Mouse (Mus musculus): Measurements from ENCODE around the gene Krtap8-1.

Gene Krtap8-1

DNA sequence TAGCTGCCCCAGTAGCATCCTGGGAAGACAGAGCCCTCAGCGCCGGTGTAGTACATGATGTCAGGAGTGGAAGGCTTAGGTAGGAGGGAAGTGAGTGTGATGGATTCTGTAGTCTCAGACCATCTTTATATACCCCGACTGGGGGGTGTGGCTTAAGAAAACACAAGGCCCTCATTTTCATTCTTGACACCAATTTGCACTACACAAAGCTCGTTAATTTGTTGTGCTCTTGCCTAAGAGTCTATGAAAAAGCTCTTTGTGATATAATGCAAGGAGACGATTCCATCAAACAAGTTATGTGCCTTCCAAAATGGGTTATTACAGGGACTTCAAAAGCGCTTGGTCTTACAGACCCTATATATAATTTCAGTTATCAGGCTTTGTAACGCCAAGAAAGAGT is at the start of gene Krtap8-1:
Gene Krtap8-1, minus strand, starts transcription at position 101 of the 400 bp plus-strand sequence.
- no peak for ATAC-seq (ENCODE audit: insufficient number of reproducible peaks, low FRiP score, low TSS enrichment)

DNA sequence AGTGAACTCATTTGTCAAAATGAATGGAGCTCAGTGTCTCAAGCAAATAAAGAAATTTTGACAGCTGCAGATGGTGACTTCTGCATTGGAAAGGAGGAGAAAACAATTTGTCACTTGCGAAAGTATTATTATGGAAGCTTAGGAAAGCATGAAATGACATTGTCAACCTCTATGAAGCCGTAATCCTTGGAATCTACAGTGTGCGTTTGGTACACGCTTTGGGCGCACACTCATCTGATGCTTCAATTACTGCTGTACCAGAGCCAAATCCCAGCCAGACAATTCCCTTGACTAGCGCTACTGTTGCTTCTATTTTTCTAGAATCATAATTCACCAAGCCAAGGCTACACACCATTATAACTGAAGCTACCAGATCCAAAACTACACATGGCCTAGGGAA is 49.6 kb upstream of the Krtap8-1 start:
- ATAC-seq (ENCODE audit: insufficient number of reproducible peaks, low FRiP score, low TSS enrichment): no peak

DNA sequence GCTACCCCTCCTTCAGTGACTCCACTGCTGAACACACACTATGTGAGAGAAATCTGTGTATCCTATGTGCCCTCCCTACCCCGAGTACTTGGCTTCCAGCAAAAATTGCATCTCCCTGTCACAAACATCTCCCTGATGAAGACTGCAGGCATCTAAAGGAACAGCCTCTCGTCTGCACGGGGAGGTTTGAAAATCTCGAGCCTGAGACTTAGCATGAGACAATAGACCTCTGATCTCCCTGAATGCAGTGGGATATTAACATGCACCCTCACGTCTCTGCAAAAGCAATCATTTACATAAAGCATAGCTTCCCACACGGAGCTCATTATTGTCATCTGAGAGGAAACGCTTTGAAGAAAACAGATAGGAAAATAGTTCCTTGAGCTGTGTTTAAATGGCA is 42.8 kb upstream of the Krtap8-1 start:
- no peak for ATAC-seq (ENCODE audit: insufficient number of reproducible peaks, low FRiP score, low TSS enrichment)

DNA sequence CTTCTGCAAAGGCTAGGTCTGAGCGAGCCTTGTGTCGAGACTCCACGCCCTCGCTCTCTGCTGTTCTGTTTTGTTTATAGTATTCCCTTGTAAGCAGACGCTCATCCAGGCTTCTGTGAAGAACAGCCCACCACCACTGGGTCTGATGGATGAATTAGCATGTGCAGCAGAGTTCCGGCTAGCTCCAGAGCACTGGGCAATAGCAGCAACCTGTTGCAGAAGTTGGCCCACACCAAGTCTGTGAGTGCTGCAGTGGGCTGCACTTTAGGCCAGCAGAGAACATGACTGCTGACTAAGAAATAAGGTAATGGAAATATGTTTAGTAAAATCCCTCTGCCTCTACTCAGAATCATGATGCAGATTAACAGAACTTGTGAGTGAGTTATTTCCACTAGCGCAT is 42.1 kb upstream of the Krtap8-1 start:
- ATAC-seq (ENCODE audit: insufficient number of reproducible peaks, low FRiP score, low TSS enrichment): no peak

DNA sequence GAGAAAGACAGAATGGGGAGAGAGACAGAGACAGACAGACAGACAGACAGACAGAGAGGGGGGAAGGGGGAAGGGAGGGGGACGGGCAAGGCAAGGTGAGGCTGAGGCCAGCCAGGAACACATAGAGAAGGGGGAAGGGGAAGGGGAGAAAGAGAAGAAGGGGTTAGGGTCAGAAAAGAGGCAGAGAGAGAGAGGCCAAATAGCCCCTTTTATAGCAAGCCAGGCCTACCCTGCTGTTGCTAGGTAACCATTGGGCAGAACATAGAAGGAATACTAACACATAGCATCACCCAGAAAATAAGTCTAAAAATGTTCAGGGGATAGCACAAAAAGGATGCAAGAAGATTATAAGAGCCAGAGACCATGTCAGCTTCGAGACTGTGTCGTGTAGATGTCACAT is 40.6 kb upstream of the Krtap8-1 start:
- no peak for ATAC-seq (ENCODE audit: insufficient number of reproducible peaks, low FRiP score, low TSS enrichment)

DNA sequence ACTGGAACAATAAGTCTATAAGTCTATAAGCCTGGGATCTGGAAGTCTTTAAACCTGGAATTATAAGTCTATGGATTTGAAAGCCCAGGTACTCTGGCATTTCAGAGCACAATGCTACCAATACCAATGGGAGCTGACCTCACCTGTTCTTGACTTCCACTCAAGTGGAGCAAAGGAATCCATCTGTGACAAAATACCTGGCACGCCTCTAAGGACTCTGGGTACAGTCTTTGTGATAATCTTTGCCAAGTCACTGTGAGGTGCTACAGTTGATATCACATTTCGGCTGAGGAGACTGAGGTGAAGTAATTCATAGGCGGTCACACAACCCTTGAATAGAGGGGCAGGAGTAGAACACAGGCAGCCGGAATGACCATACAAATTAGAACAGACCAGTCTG is 33.2 kb upstream of the Krtap8-1 start:
- ATAC-seq (ENCODE audit: insufficient number of reproducible peaks, low FRiP score, low TSS enrichment): no peak

DNA sequence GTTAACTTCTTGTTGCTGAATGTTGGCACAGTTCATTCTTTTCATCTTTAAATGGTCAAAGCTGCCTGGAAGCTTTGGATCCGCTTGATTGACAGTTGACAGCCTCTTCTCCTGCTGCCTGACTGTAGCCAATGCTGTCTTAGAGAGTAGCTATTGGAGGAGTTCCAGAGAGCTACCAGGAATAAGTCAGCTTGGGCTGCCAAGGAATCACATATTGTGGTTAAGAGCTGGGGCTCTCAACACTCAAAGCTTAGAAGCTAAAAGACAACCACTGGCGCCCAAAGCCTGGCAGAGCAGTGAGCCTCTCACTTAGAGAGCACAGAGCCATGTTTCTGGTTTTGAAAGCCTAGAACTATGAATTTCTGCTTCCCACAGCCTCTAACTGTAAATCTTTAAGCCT is 32.8 kb upstream of the Krtap8-1 start:
- no peak for ATAC-seq (ENCODE audit: insufficient number of reproducible peaks, low FRiP score, low TSS enrichment)

DNA sequence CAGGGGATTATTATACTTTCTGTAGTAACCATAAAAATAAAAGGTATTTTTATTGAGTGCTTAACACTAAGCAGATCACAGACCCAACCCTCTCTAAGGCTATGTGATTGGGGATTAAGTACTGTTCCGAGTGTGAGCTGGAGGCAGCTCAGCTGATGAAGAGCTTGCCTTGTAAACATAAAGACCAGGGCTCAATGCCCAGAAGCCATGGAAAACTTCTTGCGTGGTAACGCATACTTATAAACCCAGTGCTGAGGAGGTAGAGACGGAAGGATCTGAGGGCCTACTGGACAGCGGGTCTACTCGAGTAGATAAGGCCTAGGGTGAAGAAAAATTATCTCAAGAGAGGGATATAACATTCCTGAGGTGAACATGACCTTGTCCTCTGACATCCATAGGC is 32.3 kb upstream of the Krtap8-1 start:
- no peak for ATAC-seq (ENCODE audit: insufficient number of reproducible peaks, low FRiP score, low TSS enrichment)

DNA sequence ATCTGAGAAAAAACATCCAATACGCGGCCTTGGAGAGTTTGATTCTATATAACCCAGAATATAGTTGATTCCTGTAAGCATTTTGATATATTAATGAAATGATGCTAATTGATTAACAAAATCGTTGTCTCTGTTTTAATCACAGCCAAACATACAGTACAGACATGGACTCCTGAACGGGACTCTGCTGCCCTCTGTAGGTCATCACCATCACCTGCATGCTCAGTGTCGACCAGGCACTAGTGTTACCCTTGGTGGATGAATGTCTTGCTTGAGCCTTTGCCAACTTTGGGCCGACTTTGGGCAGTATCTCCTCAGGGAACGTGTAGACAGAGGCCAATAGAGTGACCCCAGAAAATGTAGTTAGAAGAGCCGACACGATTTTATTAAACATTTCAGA is 29.9 kb upstream of the Krtap8-1 start:
- no peak for ATAC-seq (ENCODE audit: insufficient number of reproducible peaks, low FRiP score, low TSS enrichment)

DNA sequence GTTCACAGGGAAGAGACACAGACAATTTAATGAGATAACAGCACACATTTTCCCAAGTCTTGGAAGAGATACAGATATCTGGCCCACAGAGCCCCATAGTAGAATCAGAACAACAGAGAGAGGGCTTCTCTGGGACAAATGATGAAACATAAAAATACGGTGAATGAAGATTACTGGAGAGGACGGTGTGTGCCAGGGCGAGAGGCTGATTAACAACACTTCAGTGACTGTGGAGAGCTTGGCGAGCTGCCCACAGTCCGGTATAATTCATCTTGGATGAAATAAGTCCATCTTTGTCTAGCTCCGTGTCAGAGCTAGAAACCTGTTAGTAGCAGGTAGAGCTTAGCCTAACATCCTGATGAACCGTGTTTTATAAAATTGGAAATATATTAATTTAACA is 25.7 kb upstream of the Krtap8-1 start:
- ATAC-seq (ENCODE audit: insufficient number of reproducible peaks, low FRiP score, low TSS enrichment): no peak

DNA sequence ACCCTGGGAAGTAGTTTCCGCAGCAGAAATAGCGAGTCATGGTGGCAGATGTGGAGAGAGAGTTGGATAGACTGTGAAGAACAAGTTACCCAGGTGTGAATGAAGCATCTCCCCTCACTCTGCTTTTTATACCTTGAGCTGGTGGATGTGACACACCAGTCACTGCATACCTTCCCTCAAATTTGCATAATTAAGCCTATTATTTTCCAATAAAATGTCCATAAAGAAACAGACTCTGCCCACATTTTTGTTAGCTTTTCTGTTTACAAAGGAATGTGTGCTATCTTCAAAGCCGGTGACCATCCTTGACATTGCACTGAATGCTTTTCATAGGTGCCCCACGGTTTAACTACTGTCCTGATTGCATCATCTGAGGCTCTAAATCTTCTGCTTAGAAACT is 20.5 kb upstream of the Krtap8-1 start, which contains the start of gene Krtap7-1:
Gene Krtap7-1, minus strand, starts transcription at position 101 of the 400 bp plus-strand sequence.
- no peak for ATAC-seq (ENCODE audit: insufficient number of reproducible peaks, low FRiP score, low TSS enrichment)

DNA sequence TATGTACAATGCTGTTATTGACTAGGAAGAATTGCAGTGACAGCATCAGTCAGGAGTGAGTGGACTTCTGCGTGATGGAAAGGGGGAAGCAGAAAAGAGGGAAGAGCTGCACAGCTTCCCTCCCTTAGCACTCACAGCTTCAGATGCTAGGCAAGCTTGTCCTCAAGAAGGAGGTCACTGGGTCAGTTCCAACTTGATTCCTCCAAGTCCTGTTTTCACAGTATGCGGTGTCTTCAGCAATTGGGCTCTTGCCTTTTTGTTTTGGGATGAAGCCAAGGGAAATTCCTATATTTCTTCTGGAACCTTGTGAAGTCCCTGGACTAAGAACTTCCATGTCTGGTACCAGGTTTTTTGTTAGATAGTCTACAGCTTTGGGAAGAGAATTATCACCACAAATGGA is 15.8 kb upstream of the Krtap8-1 start:
- no peak for ATAC-seq (ENCODE audit: insufficient number of reproducible peaks, low FRiP score, low TSS enrichment)

DNA sequence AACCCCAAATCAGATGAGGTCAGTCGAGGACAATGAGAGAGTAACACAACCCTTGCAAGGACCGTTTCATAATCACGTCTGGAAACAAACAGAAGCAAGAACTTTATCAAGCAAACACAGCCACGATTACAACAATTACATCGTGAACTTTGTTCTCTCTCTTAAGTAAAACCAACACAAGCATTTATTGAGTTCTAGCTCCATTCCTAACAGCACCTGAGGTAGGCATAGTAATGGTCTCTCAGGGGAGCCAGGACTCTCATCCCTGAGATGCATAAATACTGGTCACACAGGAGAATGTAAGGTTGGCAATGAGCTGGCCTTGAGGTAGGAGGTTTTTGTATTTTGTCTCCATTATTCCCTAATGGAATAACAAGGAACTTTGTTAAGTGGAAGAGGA is 14.1 kb upstream of the Krtap8-1 start:
- ATAC-seq (ENCODE audit: insufficient number of reproducible peaks, low FRiP score, low TSS enrichment): no peak

DNA sequence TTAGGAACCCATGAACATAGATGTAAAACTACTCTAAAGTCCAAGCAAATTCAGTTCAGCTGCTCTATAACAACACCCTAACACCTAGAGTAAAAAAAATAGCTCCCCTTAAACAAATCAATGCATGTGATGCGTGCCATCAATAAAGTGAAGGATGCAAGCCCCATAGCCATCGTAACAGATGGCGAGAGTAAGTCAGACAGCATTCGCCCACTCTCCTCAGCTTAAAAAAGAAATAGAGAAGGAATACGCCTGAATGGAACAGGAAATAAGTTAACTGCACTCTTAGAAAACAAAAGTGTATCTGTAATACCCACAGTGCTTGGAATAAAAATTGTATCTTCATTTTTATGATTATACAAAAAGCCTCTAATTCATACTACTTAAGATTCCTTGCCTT is 9.2 kb upstream of the Krtap8-1 start:
- no peak for ATAC-seq (ENCODE audit: insufficient number of reproducible peaks, low FRiP score, low TSS enrichment)

DNA sequence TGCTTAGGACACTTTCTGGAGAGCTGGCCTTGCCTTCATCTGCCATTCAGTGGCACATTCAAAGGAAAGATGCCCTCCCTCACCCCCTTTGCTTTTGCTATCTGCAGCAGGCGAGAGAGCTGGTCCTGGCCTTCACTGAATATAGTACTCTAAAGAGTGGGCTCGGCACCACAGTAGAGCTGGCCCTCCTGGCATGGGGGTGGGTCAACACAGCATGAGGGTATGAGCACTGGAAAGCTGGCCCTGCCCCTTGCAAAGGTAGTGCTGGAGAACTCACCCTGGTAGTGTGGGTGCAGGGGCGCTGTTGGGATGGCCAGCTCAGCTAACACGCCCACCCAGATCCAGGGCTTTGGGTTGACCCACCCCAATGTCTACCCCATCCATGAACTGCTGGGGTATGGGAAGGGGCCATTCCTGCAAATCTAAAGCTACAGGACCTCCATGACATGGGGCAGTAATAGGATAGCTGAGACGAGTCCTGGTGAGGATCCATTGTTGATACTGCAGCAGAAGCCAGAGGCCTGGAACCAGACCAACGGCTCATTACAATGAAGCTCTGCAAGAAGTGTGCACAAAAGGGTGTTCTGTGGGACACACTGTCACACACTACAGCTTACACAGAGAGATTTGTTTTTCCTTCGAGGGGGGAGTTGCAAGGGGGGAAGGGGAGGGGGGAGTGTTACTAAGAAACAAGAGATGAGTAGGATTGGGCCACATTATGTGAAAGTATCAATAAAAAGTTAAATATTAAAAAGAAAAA is 7.8 kb upstream of the Krtap8-1 start:
- no peak for ATAC-seq (ENCODE audit: insufficient number of reproducible peaks, low FRiP score, low TSS enrichment)

DNA sequence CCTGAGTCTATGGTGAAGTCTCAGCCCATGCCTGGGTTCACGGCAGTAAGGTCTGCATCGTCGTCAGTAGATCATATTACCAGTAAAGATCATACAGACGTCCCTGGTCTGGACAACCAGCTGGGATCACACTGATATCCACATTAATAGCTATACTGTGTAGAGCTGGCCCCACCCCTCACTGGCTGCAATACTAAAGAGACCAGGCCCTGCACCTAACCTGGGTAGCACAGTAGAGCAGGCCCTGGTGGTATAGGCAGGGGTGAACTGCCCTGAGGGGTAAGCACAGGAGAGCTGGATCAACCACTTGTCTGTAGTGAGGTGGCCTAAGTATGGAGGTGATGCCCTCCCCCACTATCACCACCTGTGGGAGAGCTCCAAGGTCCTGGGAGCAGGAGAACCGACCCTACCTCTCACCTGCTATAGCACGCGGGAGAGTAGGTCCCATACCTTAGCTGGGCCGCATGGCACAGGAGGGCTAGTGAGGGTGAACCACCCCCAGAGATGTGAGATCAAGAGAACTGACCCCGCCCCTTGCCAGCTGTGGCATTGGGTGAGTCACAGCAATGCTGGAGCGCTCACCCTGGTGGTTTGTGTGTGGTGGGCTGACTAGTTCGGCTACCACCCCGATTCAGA is 10.0 kb downstream of the Krtap8-1 start:
- ATAC-seq (ENCODE audit: insufficient number of reproducible peaks, low FRiP score, low TSS enrichment): no peak

DNA sequence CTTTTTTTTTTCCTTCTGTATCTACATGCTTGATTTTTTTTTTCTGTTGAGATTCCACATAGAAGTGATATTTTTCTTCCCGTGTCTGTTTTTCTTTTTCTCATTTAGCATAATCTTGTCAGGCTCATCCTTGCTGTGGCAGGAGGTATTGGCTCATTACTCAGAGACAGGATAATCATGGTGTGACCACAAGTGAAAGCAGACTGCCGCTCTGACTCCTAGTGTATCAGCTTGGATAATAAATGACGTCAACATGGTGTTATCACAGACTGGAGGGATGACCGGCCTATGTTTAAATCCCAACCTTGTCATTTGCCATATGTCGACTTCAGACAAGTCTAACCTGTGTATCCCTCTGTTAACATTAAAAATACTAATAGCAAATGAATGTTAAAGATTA is 26.6 kb downstream of the Krtap8-1 start:
- no peak for ATAC-seq (ENCODE audit: insufficient number of reproducible peaks, low FRiP score, low TSS enrichment)

All from cerebellum, adult (tissue).